Mouse (Mus musculus) left cerebral cortex, postnatal 36 days (tissue): ENCODE measurements at regions not wholly inside any gene's neighbourhood (a gene's known extent, or its start where the extent isn't known, plus 50 kb on each side); places are given as distances from the start of the nearest gene placed in this dataset.
A peak's percentile ranks its signal among the peaks of the same experiment; 100 is the strongest.
"Not testable (repeated sequence)": the region's sequence is repeated elsewhere in the genome, so short reads cannot be mapped to it uniquely, and the experiment has no call there.

Experiments
- DNase-seq, 2 experiments: peaks; one replicate each; pipeline ENCODE4 v3.0.0; 2021 to 2022; ENCODE audit warnings: low spot score in 2 of 2, mixed read lengths in 1 of 2
- intact Hi-C: fragments of 180-260 bp; cut with DNase I; formaldehyde crosslinking; loops from one replicate; pipeline ENCODE4 v1.15.1; 2025

GRCm38 (mm10) chr3:7306800-7307199, 686.6 kb upstream of the 1700008P02Rik start:
- no peak for DNase-seq
- intact Hi-C loops, result no loop called here

- intact Hi-C loops, result no loop called here
Observed at GRCm38 (mm10) chr3:7298511-7298910, 678.3 kb upstream of the 1700008P02Rik start.

GRCm38 (mm10) chr3:7291026-7291425, 670.8 kb upstream of the 1700008P02Rik start:
- intact Hi-C loops, result no loop called here
- DNase-seq, result no peak

More at GRCm38 (mm10) chr3:7298511-7298910, 678.3 kb upstream of the 1700008P02Rik start:
- no peak for DNase-seq

- intact Hi-C loops, result no loop called here
Observed at GRCm38 (mm10) chr3:7257591-7257990, 637.3 kb upstream of the 1700008P02Rik start.

GRCm38 (mm10) chr3:7248337-7248736, 628.1 kb upstream of the 1700008P02Rik start:
- intact Hi-C loops, result no loop called here
- no peak for DNase-seq

More at GRCm38 (mm10) chr3:7257591-7257990, 637.3 kb upstream of the 1700008P02Rik start:
- no peak for DNase-seq

GRCm38 (mm10) chr3:7229769-7230168, 609.5 kb upstream of the 1700008P02Rik start:
- intact Hi-C loops, result no loop called here
- peak in 1 of 2 experiments; percentile 5 for DNase-seq

- intact Hi-C loops, DNase-seq: not testable (repeated sequence)
Observed at GRCm38 (mm10) chr3:7188531-7188930, 568.3 kb upstream of the 1700008P02Rik start.

- intact Hi-C loops, result no loop called here
- DNase-seq, result no peak
Observed at GRCm38 (mm10) chr3:7166596-7166995, 546.4 kb upstream of the 1700008P02Rik start.

GRCm38 (mm10) chr3:7138996-7139395, 518.8 kb upstream of the 1700008P02Rik start:
- DNase-seq, result no peak
- intact Hi-C loops, result no loop called here

- intact Hi-C loops, result no loop called here
- DNase-seq, result peak in 1 of 2 experiments; percentile 4
Observed at GRCm38 (mm10) chr3:7134714-7135113, 514.5 kb upstream of the 1700008P02Rik start.
